Mouse (Mus musculus) heart, embryonic 14.5 days (tissue): ENCODE results near the gene Retnla. TPM values are rescaled to one million over a fixed set of nuclear protein-coding genes. Genes with fewer than 3 reads are reported as not detected.
"Not testable (repeated sequence)": the region's sequence is repeated elsewhere in the genome, so short reads cannot be mapped to it uniquely, and the experiment has no call there.

Source experiments
- ATAC-seq: fragments of 200-750 bp; cut with Nextera tagmentation; 2 replicates; pipeline ENCODE4 v1.8.0; 2017; ENCODE audit warnings: low read depth, moderate TSS enrichment; ENCODE audit not compliant: insufficient number of reproducible peaks, insufficient read depth, low FRiP score
- H3K27ac ChIP-seq, 2 experiments: fragments of 200-500 bp in 1 of 2; fragments of 300-500 bp in 1 of 2; sonication (generic) in 1 of 2; replicated peaks in 1 of 2; 2 replicates each; pipeline ENCODE4 v1.5.1; 2012 to 2014; ENCODE audit warnings: low read depth in 2 of 2, low read length in 2 of 2, control low read depth in 1 of 2, mild to moderate bottlenecking in 1 of 2, mixed read lengths in 1 of 2; ENCODE audit not compliant: control insufficient read depth in 1 of 2, insufficient read depth in 1 of 2
- H3K27me3 ChIP-seq: fragments of 300-500 bp; sonication (generic); 2 replicates; pipeline ENCODE4 v1.6.1; 2014; ENCODE audit warnings: mild to moderate bottlenecking, low read length, control low read depth; ENCODE audit not compliant: control insufficient read depth, insufficient read depth
- H3K36me3 ChIP-seq: fragments of 300-500 bp; sonication (generic); 2 replicates; pipeline ENCODE4 v1.6.1; 2014; ENCODE audit warnings: mild to moderate bottlenecking, control low read depth, low read length, mixed read lengths; ENCODE audit not compliant: control insufficient read depth, insufficient read depth
- H3K4me1 ChIP-seq, 2 experiments: fragments of 200-500 bp in 1 of 2; fragments of 300-500 bp in 1 of 2; sonication (generic) in 1 of 2; 2 replicates each; pipeline ENCODE4 v1.6.1; 2012 to 2014; ENCODE audit warnings: low read length in 2 of 2, control low read depth in 1 of 2, mixed read lengths in 1 of 2; ENCODE audit not compliant: control insufficient read depth in 2 of 2, insufficient read depth in 2 of 2
- H3K4me2 ChIP-seq: fragments of 300-500 bp; sonication (generic); 2 replicates; pipeline ENCODE4 v1.6.1; 2014; ENCODE audit warnings: mild to moderate bottlenecking, low read length
- H3K4me3 ChIP-seq, 2 experiments: fragments of 200-500 bp in 1 of 2; fragments of 300-500 bp in 1 of 2; sonication (generic) in 1 of 2; 2 replicates each; pipeline ENCODE4 v1.5.1; 2012 to 2014; ENCODE audit warnings: low read length in 2 of 2, mild to moderate bottlenecking in 2 of 2, control low read depth in 1 of 2, low read depth in 1 of 2, moderate library complexity in 1 of 2; ENCODE audit not compliant: control insufficient read depth in 1 of 2, insufficient read depth in 1 of 2
- H3K9ac ChIP-seq: fragments of 300-500 bp; sonication (generic); 2 replicates; pipeline ENCODE4 v1.6.1; 2014; ENCODE audit warnings: mild to moderate bottlenecking, low read length
- H3K9me3 ChIP-seq: fragments of 300-500 bp; sonication (generic); 2 replicates; pipeline ENCODE4 v1.6.1; 2016; ENCODE audit warnings: low read length, control low read depth; ENCODE audit not compliant: control insufficient read depth
- WGBS: fragments of 180-500 bp; shearing (Covaris S2); extraction: QIAGEN DNeasy Blood & Tissue Kit; methylation state at CpG from one replicate; pipeline ENCODE4 v1.1.7; 2014; 5-methylcytosine and 5-hydroxymethylcytosine counted together
- polyA plus RNA-seq: library from polyadenylated mRNA; unstranded; fragments of >200 nt; fragmentation: Nextera tagmentation; extraction: Ambion mirVana; gene quantifications from 2 replicates; pipeline ENCODE4 v1.2.1, GENCODE M21; 2014

Retnla gene
- polyA plus RNA-seq, 1 experiment from 2014 or later = not detected

DNA sequence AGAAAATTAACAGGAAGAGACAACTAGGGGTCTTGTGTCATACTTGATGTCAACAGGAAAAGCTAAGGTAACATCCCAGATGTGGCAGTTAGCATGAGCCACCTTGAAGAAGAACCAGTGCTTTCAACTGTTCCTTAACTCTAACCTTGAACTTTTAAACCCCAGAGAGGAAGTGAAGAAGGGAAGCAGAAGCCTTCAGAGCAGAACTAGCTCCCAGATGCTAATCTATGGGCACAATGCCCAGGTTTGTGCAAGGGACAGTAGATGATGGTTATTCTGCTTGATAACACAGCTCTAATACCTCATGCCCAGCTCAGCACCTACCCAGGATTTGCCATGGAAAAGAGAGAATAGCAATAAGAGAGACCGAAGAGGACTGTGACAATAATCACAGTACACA is 22.7 kb downstream of the Retnla start:
- WGBS = 81% methylated on average over 1 of the region's 1 CpGs
- H3K4me3 ChIP-seq, ATAC-seq, H3K9me3 ChIP-seq, H3K4me1 ChIP-seq, H3K4me2 ChIP-seq, H3K27ac ChIP-seq, H3K9ac ChIP-seq, H3K27me3 ChIP-seq, H3K36me3 ChIP-seq: not testable (repeated sequence)

DNA sequence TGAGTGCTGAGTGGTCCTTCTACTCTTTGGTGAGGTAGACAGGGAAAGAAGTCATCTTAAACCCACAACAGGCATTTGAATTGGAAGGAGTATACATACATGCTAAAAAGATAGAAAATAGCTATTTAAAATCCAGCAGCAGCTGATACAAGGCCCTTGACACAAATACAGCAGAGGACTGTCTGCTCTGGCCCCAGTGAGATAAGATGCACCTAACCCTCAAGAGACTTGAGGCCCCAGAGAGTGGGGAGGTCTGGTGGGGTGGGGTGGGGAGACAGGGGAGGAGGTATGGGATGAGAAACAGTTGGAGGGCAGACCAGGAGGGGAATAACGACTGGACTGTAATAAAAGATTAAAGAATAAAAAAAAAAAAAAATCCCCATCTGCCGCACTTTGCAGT is 25.3 kb downstream of the Retnla start:
- H3K4me2 ChIP-seq = no peak overlapping the region
- H3K9ac ChIP-seq = no peak overlapping the region
- H3K36me3 ChIP-seq = no peaks in the 10 kb centered on the region
- no peak overlapping the region for H3K4me3 ChIP-seq
- no peaks in the 10 kb centered on the region for H3K27me3 ChIP-seq
- 51% methylated on average over 2 of the region's 2 CpGs for WGBS
- H3K4me1 ChIP-seq = no peaks in the 10 kb centered on the region
- ATAC-seq = no peak
- H3K27ac ChIP-seq = no peak overlapping the region
- H3K9me3 ChIP-seq = no peaks in the 10 kb centered on the region

DNA sequence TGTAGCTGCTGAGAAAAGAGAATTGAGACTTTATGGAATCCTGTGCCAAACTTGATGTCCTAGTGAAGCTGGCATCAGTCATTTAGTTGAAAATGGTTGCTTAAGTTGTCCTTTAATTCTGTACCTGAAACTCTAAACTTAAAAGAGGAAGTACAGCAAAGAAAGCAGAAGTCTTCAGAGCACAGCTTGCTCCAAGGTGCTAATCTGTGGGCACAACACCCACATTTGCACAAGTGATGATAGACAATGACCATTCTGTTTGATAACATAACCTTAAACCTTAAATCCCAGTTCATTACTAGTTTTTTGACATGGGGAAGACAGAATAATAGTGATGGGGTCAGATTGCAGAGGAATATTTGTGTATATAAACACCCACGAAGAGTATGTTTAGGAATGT is 26.3 kb downstream of the Retnla start:
- H3K9me3 ChIP-seq = no peaks in the 10 kb centered on the region
- H3K27ac ChIP-seq = no peak overlapping the region
- WGBS = 76% methylated on average over 1 of the region's 1 CpGs
- no peak overlapping the region for H3K9ac ChIP-seq
- no peak overlapping the region for H3K4me2 ChIP-seq
- ATAC-seq = no peak
- no peaks in the 10 kb centered on the region for H3K4me1 ChIP-seq
- no peaks in the 10 kb centered on the region for H3K27me3 ChIP-seq
- H3K4me3 ChIP-seq = no peak overlapping the region
- no peaks in the 10 kb centered on the region for H3K36me3 ChIP-seq

DNA sequence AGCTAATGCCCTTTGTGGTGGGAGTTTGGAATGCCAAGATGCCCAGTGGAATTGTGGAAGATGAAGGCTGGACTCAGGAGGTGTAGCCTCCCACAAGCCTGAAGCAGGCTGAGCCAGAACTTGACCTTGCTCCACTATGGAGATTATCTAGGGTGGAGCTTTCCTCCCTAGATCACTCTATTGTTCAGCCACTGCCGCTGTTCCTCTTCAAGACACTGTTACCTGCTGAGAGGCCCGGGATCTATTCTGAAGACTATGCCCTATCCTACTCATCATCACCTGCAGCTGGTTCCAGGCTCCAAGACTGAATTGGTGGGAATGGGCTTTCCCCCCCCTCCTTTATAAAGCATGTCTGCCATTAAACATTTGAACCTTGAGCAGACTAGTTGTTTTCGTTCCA is 27.3 kb downstream of the Retnla start:
- Histone ChIP-seq H3K27ac (no peak overlapping the region), H3K27me3 (no peaks in the 10 kb centered on the region), H3K9ac (no peak overlapping the region), H3K4me1 (no peaks in the 10 kb centered on the region), H3K9me3 (no peaks in the 10 kb centered on the region), H3K36me3 (no peaks in the 10 kb centered on the region), H3K4me2 (no peak overlapping the region), H3K4me3 (no peak overlapping the region)
- ATAC-seq = no peak
- 74% methylated on average over 3 of the region's 3 CpGs for WGBS

DNA sequence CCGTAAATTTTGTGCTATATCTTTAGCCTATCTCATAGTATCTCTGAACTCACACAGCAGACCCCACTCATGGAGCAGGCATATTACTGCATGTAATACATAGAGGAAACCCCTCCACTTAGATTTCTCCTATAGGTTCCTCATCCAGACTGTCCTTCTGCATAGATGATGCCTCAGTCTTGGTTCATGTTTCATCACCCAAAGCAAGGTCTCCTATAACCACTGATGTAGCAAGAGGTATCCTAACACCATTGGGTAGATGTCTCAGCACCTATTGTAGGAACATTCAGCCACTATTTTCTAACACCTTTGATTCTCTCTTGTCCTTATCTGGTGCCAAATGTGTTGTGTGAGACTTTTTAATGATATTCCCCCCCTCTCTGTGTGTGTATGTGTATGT is 29.4 kb downstream of the Retnla start:
- 92% methylated on average over 1 of the region's 1 CpGs for WGBS
- no peak for ATAC-seq
- Histone ChIP-seq H3K9me3 (no peaks in the 10 kb centered on the region), H3K27ac (no peak overlapping the region), H3K4me2 (no peak overlapping the region), H3K36me3 (no peaks in the 10 kb centered on the region), H3K9ac (no peak overlapping the region), H3K4me1 (no peaks in the 10 kb centered on the region), H3K27me3 (no peaks in the 10 kb centered on the region), H3K4me3 (no peak overlapping the region)

DNA sequence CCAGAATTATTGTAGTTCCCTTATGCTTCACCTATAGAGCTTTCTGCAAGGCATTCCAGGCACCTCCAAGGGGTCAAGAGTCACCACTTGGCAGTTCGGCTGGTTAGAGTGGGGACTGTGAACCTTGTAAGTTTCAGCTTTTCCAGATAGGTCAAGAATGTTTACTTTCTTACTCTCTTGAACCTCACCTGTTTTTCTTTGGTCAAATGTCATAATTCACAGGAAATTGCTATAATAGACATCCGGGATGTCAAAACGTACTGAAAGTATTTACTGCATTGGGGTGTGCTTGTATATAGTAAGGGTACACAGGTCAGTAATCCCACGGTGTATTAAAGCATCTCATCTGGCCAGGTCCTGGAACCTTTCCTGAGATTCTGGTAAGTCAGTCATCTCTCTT is 30.0 kb downstream of the Retnla start, which contains the start of gene Retnlg:
TSS of gene Retnlg (plus strand) at position 301 of the 400 bp plus-strand sequence.
- no peaks in the 10 kb centered on the region for H3K27me3 ChIP-seq
- no peak within 1 kb of the TSS for H3K9ac ChIP-seq
- ATAC-seq = no peak
- no peaks in the 10 kb centered on the region for H3K36me3 ChIP-seq
- WGBS = 74% methylated on average over 4 of the region's 4 CpGs
- H3K4me2 ChIP-seq = no peak within 1 kb of the TSS
- H3K4me3 ChIP-seq = no peak within 1 kb of the TSS
- H3K4me1 ChIP-seq = no peaks in the 10 kb centered on the region
- no peak within 1 kb of the TSS for H3K27ac ChIP-seq
- H3K9me3 ChIP-seq = no peaks in the 10 kb centered on the region

DNA sequence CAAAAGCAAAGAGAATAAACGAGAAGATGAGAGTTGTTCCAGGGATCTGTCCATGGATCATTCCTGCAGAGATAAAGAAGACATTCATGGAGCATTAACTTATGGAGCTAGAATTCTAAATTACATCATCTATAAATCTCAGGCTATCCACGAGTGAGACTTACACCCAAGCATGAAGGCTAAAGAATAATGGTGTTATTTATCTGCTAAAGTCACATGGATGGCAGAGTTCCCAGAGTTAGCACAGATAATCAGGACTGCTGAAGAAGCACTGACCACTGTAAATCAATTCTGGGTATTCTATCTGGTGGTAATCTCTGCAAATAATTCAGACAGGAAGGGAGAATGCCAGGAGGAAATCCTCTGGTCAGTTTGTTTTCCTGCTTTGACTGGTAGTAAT is 48.4 kb downstream of the Retnla start:
- H3K9me3 ChIP-seq = no peaks in the 10 kb centered on the region
- 38% methylated on average over 2 of the region's 2 CpGs for WGBS

More for the DNA sequence above, 48.4 kb downstream of the Retnla start:
- no peak overlapping the region for H3K4me2 ChIP-seq
- no peak for ATAC-seq
- H3K4me1 ChIP-seq = no peaks in the 10 kb centered on the region
- no peak overlapping the region for H3K27ac ChIP-seq
- H3K4me3 ChIP-seq = no peak overlapping the region
- no peaks in the 10 kb centered on the region for H3K27me3 ChIP-seq
- no peak overlapping the region for H3K9ac ChIP-seq
- H3K36me3 ChIP-seq = no peaks in the 10 kb centered on the region
